Mouse (Mus musculus) kidney, embryonic 16.5 days (tissue): ENCODE measurements around the gene Gtf2i. TPM values are rescaled to one million over a fixed set of nuclear protein-coding genes. Genes with fewer than 3 reads are reported as not detected.

Experiments
- ATAC-seq: fragments of 200-750 bp; cut with Nextera tagmentation; 2 replicates; pipeline ENCODE4 v1.8.0; 2017; ENCODE audit warnings: moderate TSS enrichment; ENCODE audit not compliant: low FRiP score, low TSS enrichment
- H3K27ac ChIP-seq: fragments of 300-500 bp; sonication (generic); 2 replicates; pipeline ENCODE4 v1.5.1; 2014; ENCODE audit warnings: low read length
- H3K27me3 ChIP-seq: fragments of 300-500 bp; sonication (generic); 2 replicates; pipeline ENCODE4 v1.6.1; 2014; ENCODE audit warnings: low read length, control low read depth, mixed read lengths; ENCODE audit not compliant: insufficient read depth
- H3K36me3 ChIP-seq: fragments of 300-500 bp; sonication (generic); 2 replicates; pipeline ENCODE4 v1.6.1; 2014; ENCODE audit warnings: low read length, control low read depth, mixed read lengths; ENCODE audit not compliant: insufficient read depth
- H3K4me1 ChIP-seq: fragments of 300-500 bp; sonication (generic); 2 replicates; pipeline ENCODE4 v1.6.1; 2014; ENCODE audit warnings: low read length, control low read depth, mixed read lengths; ENCODE audit not compliant: insufficient read depth
- H3K4me2 ChIP-seq: fragments of 300-500 bp; sonication (generic); replicated peaks from 2 replicates; pipeline ENCODE4 v1.6.1; 2014; ENCODE audit warnings: low read depth, low read length
- H3K4me3 ChIP-seq: fragments of 300-500 bp; sonication (generic); 2 replicates; pipeline ENCODE4 v1.5.1; 2014; ENCODE audit warnings: mild to moderate bottlenecking, low read length
- H3K9ac ChIP-seq: fragments of 300-500 bp; sonication (generic); replicated peaks from 2 replicates; pipeline ENCODE4 v1.6.1; 2014; ENCODE audit warnings: low read length
- H3K9me3 ChIP-seq: fragments of 300-500 bp; sonication (generic); 2 replicates; pipeline ENCODE4 v1.6.1; 2016; ENCODE audit warnings: low read length, control low read depth
- WGBS: fragments of 180-500 bp; shearing (Covaris S2); extraction: QIAGEN DNeasy Blood & Tissue Kit; methylation state at CpG from one replicate; pipeline ENCODE4 v1.1.7; 2014; 5-methylcytosine and 5-hydroxymethylcytosine counted together
- polyA plus RNA-seq: library from polyadenylated mRNA; unstranded; fragments of >200 nt; fragmentation: Nextera tagmentation; extraction: Ambion mirVana; gene quantifications from 2 replicates; pipeline ENCODE4 v1.2.1, GENCODE M21; 2015

Gene Gtf2i
- polyA plus RNA-seq, 1 experiment from 2014 or later: 179 TPM

DNA sequence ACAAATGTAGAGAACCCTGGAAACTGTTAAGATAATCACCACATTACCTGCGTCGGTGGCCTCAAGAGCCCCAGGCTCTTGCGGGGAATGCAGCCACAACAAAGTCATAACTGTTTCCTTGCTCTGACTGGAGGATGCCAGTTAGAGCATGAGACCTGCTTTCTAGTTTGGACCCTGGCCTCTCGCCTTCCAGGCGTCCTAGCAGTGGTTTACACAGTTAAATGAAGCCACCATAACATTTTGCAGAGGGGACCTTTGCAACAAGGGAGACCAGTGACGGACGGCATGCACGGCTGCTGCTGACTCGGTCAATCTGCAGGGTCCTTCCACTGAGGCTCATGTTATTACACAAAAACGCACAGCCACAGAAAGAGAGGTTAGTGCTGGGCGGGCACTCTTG is 41.8 kb downstream of the Gtf2i start:
- H3K36me3 ChIP-seq: peaks cover 77% of the 10 kb centered on the region
- H3K27me3 ChIP-seq: no peaks in the 10 kb centered on the region
- no peak overlapping the region for H3K27ac ChIP-seq
- no peaks in the 10 kb centered on the region for H3K9me3 ChIP-seq
- no peak overlapping the region for H3K9ac ChIP-seq
- no peak overlapping the region for H3K4me2 ChIP-seq
- 78% methylated on average over 11 of the region's 11 CpGs for WGBS
- no peaks in the 10 kb centered on the region for H3K4me1 ChIP-seq
- no peak overlapping the region for H3K4me3 ChIP-seq
- ATAC-seq: no peak

- ATAC-seq: 0 out of 2 replicates have a peak, but pooled peaks have one; percentile 37
- Histone ChIP-seq H3K27ac (no peak overlapping the region), H3K9ac (no peak overlapping the region), H3K4me3 (no peak overlapping the region), H3K4me2 (no peak overlapping the region), H3K9me3 (no peaks in the 10 kb centered on the region), H3K36me3 (peaks cover 78% of the 10 kb centered on the region), H3K4me1 (no peaks in the 10 kb centered on the region), H3K27me3 (no peaks in the 10 kb centered on the region)
- WGBS: 84% methylated on average over 11 of the region's 11 CpGs
Measured at GRCm38 (mm10) chr5:134271421-134271820, 43.1 kb downstream of the Gtf2i start.

DNA sequence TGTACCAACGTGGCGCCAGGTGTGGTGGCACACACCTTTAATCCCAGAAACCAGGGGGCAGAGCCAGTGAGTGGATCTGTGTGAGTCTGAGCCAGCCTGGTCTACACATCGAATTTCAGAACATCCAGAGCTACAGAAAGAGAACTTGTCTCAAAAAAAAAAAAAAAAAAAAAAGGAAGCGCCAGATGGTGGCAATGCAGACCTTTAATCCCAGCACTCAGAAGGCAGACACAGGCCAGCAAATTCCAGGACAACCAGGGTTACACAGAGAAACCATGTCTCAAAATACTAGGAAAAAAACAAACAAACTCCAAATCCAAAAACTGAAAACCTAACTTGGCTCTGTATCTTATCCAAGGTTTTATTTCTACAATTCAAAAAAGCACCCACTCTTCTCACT is 44.0 kb downstream of the Gtf2i start:
- Histone ChIP-seq H3K4me2 (no peak overlapping the region), H3K4me1 (no peaks in the 10 kb centered on the region), H3K9me3 (no peaks in the 10 kb centered on the region), H3K27me3 (no peaks in the 10 kb centered on the region), H3K27ac (no peak overlapping the region), H3K36me3 (peaks cover 80% of the 10 kb centered on the region), H3K9ac (no peak overlapping the region), H3K4me3 (no peak overlapping the region)
- WGBS: 94% methylated on average over 4 of the region's 4 CpGs
- no peak for ATAC-seq

DNA sequence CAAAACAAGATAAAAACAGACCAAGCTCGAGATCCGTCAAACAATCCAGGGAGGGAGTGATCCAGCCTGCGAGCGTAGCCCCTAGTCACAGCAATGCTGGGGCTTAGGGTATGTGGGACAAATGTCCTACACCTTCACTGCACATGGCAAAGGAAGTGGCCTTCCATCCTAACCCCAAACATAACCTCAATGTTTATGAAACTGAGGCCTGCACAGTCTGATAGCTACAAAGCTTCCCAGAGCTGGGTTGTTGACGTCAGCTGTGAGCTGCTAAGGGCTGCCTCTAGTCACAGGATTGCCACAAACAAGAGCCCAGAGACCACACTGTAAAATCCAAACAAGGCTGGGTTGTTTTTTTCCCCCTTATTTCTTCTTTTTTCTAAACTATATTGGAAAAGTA is 44.8 kb downstream of the Gtf2i start:
- H3K4me3 ChIP-seq: no peak overlapping the region
- no peak overlapping the region for H3K9ac ChIP-seq
- ATAC-seq: no peak
- H3K4me1 ChIP-seq: no peaks in the 10 kb centered on the region
- 79% methylated on average over 5 of the region's 5 CpGs for WGBS
- peaks cover 81% of the 10 kb centered on the region for H3K36me3 ChIP-seq
- H3K4me2 ChIP-seq: no peak overlapping the region
- H3K9me3 ChIP-seq: no peaks in the 10 kb centered on the region
- H3K27me3 ChIP-seq: no peaks in the 10 kb centered on the region
- H3K27ac ChIP-seq: no peak overlapping the region

- H3K9me3 ChIP-seq: no peaks in the 10 kb centered on the region
- WGBS: 95% methylated on average over 8 of the region's 8 CpGs
- ATAC-seq: no peak
Measured at GRCm38 (mm10) chr5:134268751-134269150, 45.8 kb downstream of the Gtf2i start.

GRCm38 (mm10) chr5:134266404-134266803 is 48.2 kb downstream of the Gtf2i start:
- H3K4me2 ChIP-seq: no peak overlapping the region
- 54% methylated on average over 18 of the region's 18 CpGs for WGBS
- H3K9ac ChIP-seq: no peak overlapping the region
- peak; percentile 47; the same call in 1 of the 2 replicates for ATAC-seq
- no peaks in the 10 kb centered on the region for H3K4me1 ChIP-seq
- H3K27ac ChIP-seq: 0 out of 2 replicates have a peak overlapping the region, but pooled peaks have one; percentile 13
- H3K36me3 ChIP-seq: peaks cover 84% of the 10 kb centered on the region
- no peaks in the 10 kb centered on the region for H3K9me3 ChIP-seq
- no peak overlapping the region for H3K4me3 ChIP-seq
- H3K27me3 ChIP-seq: no peaks in the 10 kb centered on the region

More at GRCm38 (mm10) chr5:134268751-134269150, 45.8 kb downstream of the Gtf2i start:
- H3K27me3 ChIP-seq: no peaks in the 10 kb centered on the region
- no peak overlapping the region for H3K4me3 ChIP-seq
- peaks cover 82% of the 10 kb centered on the region for H3K36me3 ChIP-seq
- H3K4me2 ChIP-seq: no peak overlapping the region
- no peak overlapping the region for H3K9ac ChIP-seq
- no peak overlapping the region for H3K27ac ChIP-seq
- no peaks in the 10 kb centered on the region for H3K4me1 ChIP-seq

- H3K9me3 ChIP-seq: no peaks in the 10 kb centered on the region
- no peak overlapping the region for H3K4me2 ChIP-seq
- no peak overlapping the region for H3K9ac ChIP-seq
- no peak overlapping the region for H3K27ac ChIP-seq
- no peak for ATAC-seq
- H3K36me3 ChIP-seq: peaks cover 84% of the 10 kb centered on the region
- no peak overlapping the region for H3K4me3 ChIP-seq
- H3K4me1 ChIP-seq: no peaks in the 10 kb centered on the region
- no peaks in the 10 kb centered on the region for H3K27me3 ChIP-seq
- WGBS: 61% methylated on average over 2 of the region's 2 CpGs
Measured at GRCm38 (mm10) chr5:134265890-134266289, 48.7 kb downstream of the Gtf2i start.

DNA sequence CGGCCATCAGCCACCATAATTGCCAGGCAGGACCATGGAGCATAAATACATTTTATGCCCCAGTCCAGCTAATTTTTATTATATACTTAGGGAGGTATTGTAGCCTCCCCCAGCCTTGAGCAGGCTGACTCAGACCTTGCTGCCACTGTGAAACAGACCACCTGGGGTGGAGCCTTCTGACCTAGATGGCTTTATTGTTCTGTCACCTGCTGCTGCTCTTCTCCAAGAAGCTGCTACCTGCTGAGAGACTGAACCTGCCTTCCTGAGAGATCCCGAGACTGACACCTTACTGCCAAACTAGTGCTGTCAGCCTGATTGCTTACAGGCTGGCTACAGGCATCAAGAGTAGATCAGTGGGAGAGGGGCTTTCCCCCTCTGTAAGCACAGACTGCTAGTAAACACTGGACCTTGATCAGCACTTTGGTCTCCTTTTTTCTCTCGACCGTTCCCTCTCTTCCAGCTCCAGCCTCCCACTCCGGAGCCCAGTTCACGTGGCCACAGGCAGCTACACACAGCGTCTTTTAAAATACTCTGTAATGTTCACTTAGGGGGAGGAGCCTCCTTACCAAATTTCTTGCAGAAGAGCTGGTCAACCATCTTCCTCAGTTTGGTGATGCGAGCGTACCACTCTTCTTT is 54.4 kb downstream of the Gtf2i start:
- no peak for ATAC-seq

DNA sequence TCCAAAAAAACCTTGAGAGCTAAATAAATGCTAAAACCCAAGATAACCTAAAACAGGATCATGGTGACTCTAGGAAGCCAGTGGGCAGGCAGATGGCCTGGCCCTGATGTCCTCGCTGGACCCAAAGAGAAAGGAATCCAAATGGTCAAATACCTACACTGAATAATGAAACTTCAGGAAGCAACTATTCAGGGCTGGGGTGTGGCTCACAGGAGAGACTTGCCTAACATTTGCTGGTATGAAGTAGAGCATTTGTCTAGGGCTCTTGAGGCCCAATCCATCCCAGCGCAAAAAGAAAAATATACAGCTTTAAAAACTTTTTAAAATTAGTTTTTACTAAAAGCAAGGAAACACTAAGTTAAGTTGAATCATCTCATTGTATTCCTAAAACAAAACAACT is 55.6 kb downstream of the Gtf2i start:
- Histone ChIP-seq H3K9me3 (no peaks in the 10 kb centered on the region), H3K9ac (no peak overlapping the region), H3K4me1 (no peaks in the 10 kb centered on the region), H3K36me3 (peaks cover 91% of the 10 kb centered on the region), H3K4me3 (no peak overlapping the region), H3K27me3 (no peaks in the 10 kb centered on the region), H3K27ac (no peak overlapping the region), H3K4me2 (no peak overlapping the region)
- WGBS: 87% methylated on average over 2 of the region's 2 CpGs
- no peak for ATAC-seq

More for the DNA sequence above, 54.4 kb downstream of the Gtf2i start:
- H3K9ac ChIP-seq: no peak overlapping the region
- 88% methylated on average over 9 of the region's 9 CpGs for WGBS
- H3K27ac ChIP-seq: no peak overlapping the region
- no peaks in the 10 kb centered on the region for H3K27me3 ChIP-seq
- no peak overlapping the region for H3K4me3 ChIP-seq
- no peak overlapping the region for H3K4me2 ChIP-seq
- peaks cover 91% of the 10 kb centered on the region for H3K36me3 ChIP-seq
- H3K9me3 ChIP-seq: no peaks in the 10 kb centered on the region
- H3K4me1 ChIP-seq: no peaks in the 10 kb centered on the region

GRCm38 (mm10) chr5:134258395-134258794 is 56.2 kb downstream of the Gtf2i start:
- H3K27ac ChIP-seq: no peak overlapping the region
- 79% methylated on average over 4 of the region's 4 CpGs for WGBS
- no peaks in the 10 kb centered on the region for H3K4me1 ChIP-seq
- H3K9me3 ChIP-seq: no peaks in the 10 kb centered on the region
- H3K36me3 ChIP-seq: peaks cover 91% of the 10 kb centered on the region
- H3K4me3 ChIP-seq: no peak overlapping the region
- no peak for ATAC-seq
- no peak overlapping the region for H3K4me2 ChIP-seq
- H3K9ac ChIP-seq: no peak overlapping the region
- no peaks in the 10 kb centered on the region for H3K27me3 ChIP-seq
